Mouse (Mus musculus): ENCODE measurements around the gene Ankdd1b.
A peak's percentile ranks its signal among the peaks of the same experiment; 100 is the strongest.

Ankdd1b gene

GRCm38 (mm10) chr13:96470957-96471356 lies at the start of gene Ankdd1b:
Gene Ankdd1b, minus strand, starts transcription at chr13:96471198.
- DNase-seq (ENCODE audit: low read depth) = no peak

- DNase-seq (ENCODE audit: low read depth) = no peak
Observed at GRCm38 (mm10) chr13:96517335-96517734, 46.3 kb upstream of the Ankdd1b start.

DNA sequence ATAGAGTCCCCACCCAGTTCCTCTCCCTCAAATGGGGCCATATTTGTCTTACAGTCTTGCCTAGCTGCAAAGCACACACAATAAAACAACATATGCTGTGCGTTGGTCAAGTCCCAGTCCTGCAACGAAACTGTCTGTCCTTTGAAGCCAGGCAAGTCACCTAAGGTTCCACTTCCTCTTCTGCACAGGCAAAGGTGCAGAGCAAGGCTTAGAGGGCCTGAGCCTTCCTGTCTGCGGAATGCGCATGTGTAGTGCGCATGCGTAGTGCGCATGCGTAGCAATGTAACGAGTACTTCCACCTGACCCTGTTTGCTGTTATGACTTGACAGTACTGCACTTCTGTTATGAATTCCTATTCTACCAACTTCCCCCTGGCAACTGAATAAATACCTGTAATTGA lies 45.3 kb upstream of the Ankdd1b start:
- no peak for DNase-seq (ENCODE audit: low read depth)

DNA sequence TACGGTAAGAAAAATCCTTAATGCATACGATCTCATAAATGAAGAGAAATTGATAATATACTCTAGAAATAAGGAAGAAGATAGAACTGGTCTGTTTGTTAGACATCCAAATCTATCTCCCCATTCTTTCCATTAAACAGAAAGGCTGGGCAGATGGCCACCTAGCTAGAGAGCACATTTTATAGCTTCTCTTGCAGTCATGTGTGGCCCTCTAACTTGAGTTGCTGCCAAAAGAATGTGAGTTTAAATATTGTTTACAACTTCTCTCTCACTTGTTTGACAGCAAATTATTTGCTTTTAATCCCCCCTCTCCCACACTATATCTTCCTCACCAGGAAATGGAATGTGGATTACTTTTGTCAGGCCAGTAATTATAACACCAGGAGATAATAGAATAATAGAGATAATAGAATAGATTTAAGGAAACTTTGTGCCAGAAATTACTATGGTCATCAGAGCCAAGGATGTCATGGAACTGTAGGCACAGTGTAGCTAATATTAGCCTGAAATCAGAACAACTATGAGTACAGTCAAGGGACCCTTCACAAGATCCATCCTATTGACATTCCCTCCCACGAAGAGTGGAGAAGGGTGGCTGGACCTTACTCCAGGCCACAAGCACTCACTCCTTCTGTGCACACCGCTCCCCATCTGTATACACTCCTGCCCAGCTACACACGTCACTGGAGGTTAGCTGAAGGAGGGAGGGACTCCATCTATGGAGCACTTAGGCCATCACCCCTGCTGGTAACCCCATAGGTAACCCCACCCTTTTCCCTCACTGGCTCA lies 43.4 kb upstream of the Ankdd1b start:
- no peak for DNase-seq (ENCODE audit: low read depth)

GRCm38 (mm10) chr13:96511893-96512292 lies 40.9 kb upstream of the Ankdd1b start:
- peak; percentile 62 for DNase-seq (ENCODE audit: low read depth)

DNA sequence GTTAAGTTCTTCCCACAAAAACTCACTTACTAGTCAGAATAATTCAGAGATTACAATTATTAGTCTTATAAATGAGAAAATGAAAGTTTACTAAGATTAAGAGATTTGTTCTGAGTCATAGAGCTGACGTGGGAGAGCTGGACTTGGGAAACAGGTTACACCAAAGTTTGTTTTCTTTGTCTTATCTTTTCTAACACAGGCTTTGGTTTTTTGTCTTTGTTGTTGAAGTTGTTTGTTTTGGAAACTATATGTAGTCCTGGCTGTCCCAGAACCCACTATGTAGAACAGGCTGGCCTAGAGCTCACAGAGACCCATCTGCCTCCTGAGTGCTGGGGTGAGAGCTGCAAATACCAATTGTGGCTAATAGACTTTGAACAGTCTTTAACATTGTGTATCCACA lies 40.3 kb upstream of the Ankdd1b start:
- peak; percentile 71 for DNase-seq (ENCODE audit: low read depth)

DNA sequence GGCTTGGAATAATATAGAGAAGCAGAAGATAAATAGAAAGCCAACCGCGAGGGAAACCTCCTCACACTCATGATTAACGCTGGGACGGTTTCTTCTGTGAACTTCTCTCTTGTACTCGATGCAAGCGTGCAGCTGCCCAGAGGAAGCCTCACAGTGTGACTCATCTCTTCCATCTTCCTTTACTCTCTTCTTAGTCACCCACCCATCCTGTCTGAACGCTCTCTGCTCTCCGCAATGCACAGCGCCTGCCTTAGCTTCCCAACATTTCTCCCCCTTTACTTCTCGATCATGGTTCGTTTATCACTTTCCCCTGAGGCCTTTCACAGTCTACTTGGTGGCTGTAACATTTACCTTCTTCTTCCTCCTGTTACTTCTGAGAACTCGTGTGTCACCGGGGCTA lies 39.6 kb upstream of the Ankdd1b start:
- peak; percentile 85 for DNase-seq (ENCODE audit: low read depth)

- DNase-seq (ENCODE audit: low read depth) = no peak
Observed at GRCm38 (mm10) chr13:96507541-96507940, 36.5 kb upstream of the Ankdd1b start.

DNA sequence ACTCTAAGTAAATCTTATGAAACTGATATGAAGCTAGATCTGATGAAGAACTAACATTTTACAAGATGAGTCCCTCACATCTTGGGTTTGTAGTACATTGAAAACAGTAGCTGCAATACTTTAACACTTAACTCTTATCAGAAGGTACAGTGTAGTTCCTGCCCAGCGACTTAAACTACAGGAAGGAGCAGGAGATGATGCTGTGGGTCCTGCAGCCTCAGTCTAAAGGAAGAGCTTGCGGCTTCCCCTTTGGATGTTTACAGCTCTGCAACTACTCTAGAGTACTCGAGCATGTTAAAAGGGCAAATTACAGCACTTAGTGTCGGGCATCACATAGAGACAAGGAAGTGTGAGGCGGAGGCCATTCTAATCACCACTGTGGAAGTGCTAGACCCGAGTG lies 35.3 kb upstream of the Ankdd1b start:
- peak; percentile 56 for DNase-seq (ENCODE audit: low read depth)

DNA sequence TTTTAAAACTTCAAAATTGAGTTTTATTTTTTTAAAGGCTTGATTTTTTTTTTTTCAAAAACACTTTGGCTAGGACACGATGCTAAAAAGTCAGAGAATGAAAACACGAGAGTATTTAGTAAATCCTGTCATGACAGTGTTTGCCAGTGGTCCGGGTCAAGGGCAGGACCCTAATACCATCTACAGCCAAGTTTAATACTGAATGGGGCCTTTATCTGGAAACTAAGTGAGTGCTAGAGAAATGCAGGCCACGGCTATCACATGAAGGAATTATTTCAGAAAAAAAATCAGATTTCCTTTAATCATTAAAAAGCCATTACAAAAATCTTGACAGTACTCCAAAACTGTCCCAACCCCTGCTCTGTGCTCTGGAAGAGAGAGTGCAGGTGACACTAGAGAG lies 34.7 kb upstream of the Ankdd1b start:
- DNase-seq (ENCODE audit: low read depth) = no peak

DNA sequence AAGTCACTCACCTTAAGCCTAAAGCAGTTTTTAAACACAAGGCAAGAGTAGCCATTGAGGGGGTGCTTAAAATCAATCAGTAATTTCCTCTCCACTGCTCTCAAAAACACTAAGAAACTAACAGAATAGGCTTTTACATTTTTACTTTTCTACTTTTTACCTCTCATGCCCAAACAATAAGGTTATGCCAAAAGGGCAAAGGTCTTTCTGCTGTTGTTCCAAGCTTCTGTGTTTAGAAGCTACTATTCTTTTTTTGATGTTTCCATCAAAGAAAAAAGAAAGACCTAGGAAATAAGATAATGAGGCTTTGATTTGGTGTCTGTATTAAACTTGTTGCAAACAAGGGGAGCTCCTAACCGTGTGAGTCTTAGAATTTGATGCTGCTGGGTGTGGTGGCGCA lies 28.9 kb upstream of the Ankdd1b start:
- DNase-seq (ENCODE audit: low read depth) = no peak

GRCm38 (mm10) chr13:96496630-96497029 lies 25.6 kb upstream of the Ankdd1b start:
- no peak for DNase-seq (ENCODE audit: low read depth)

- no peak for DNase-seq (ENCODE audit: low read depth)
Observed at GRCm38 (mm10) chr13:96490433-96490832, 19.4 kb upstream of the Ankdd1b start, which contains the start of gene Gm17622. Gene Gm17622, plus strand, starts transcription at chr13:96490733.

DNA sequence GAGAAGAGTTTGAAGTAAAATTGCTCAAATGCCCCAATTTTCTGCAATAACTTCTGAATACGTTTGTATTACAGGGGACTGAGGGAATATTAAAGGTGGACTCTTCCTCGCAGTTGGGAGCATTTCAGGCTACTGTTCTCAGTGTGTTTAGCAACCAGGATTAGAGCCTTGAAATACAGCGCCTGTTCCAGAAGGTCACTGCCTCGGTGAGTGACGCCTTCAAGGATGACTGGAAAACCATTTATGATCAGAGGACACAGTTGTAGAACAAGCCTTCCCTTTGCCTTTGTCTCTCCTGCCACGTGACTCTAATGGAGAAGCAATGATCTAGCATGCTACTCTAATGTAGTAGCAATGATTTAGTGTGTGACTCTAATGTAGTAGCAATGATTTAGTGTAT lies 17.0 kb upstream of the Ankdd1b start:
- no peak for DNase-seq (ENCODE audit: low read depth)

- peak; percentile 86 for DNase-seq (ENCODE audit: low read depth)
Observed at GRCm38 (mm10) chr13:96487230-96487629, 16.2 kb upstream of the Ankdd1b start.

- peak; percentile 52 for DNase-seq (ENCODE audit: low read depth)
Observed at GRCm38 (mm10) chr13:96478991-96479390, 8.0 kb upstream of the Ankdd1b start.

DNA sequence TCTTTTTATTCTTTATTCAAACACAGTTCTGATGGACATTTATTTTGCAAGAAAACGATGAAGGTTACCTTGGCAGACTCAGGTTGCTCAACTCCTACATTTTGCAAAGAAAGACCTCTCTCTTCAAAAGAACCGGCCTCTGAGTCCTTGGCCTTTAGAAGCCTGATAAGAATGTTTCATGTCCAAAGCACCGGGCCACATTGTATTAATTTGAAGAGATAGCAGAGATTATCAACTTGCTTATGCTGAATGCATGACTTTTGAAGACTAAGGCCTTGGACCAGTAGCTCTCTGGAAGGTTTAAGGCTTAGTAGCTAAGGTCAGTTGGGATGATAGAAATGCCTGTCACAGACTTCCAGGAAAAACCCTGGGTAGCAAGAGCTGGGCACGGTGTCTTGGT lies 6.2 kb upstream of the Ankdd1b start:
- DNase-seq (ENCODE audit: low read depth) = no peak

- no peak for DNase-seq (ENCODE audit: low read depth)
Observed at GRCm38 (mm10) chr13:96470556-96470955, 442 bp downstream of the Ankdd1b start.

DNA sequence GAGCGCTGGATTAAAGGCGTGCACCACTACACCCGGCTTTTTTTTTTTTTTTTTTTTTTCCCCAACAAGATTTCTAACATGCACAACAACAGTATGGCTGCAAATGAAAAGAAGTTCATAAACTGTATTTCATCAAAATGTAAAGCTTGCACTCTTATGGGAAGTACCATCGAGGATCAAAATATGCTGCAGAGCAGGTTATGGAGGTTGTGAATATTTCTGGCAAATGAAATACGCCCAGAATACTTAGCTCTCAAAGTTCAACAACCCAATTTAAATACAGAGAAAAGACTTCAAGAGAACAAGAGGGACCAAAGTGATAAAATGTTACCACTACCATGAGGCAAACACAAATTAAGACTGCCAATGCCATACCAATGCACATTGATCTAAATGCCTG lies 2.3 kb downstream of the Ankdd1b start:
- no peak for DNase-seq (ENCODE audit: low read depth)

GRCm38 (mm10) chr13:96465315-96465714 lies 5.7 kb downstream of the Ankdd1b start:
- DNase-seq (ENCODE audit: low read depth) = no peak

- no peak for DNase-seq (ENCODE audit: low read depth)
Observed at GRCm38 (mm10) chr13:96462644-96463043, 8.4 kb downstream of the Ankdd1b start.

GRCm38 (mm10) chr13:96458606-96459005 lies 12.4 kb downstream of the Ankdd1b start:
- DNase-seq (ENCODE audit: low read depth) = no peak

DNA sequence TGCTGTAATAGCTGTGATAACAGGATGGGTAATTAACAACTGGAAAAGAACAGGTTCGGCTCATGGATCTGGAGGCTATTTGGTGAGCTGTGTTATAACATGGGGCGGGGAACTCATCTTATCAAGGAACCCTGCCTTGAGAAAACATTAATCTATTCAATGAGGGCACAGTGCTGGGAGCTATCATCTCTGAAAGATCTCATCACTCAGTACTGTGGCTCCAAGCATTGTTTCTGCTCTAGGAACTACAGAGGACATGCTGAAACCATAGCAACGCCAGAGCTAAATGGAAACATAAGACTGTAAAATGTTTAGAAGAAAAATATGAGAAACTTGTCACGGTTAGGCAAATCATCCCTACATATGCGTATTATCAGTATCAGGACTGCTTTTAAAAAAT lies 13.0 kb downstream of the Ankdd1b start:
- no peak for DNase-seq (ENCODE audit: low read depth)

- DNase-seq (ENCODE audit: low read depth) = no peak
Observed at GRCm38 (mm10) chr13:96457566-96457965, 13.4 kb downstream of the Ankdd1b start.

Measured in induced T-regulatory cell, adult 2 months (primary cell).